In the genomic region with DNA sequence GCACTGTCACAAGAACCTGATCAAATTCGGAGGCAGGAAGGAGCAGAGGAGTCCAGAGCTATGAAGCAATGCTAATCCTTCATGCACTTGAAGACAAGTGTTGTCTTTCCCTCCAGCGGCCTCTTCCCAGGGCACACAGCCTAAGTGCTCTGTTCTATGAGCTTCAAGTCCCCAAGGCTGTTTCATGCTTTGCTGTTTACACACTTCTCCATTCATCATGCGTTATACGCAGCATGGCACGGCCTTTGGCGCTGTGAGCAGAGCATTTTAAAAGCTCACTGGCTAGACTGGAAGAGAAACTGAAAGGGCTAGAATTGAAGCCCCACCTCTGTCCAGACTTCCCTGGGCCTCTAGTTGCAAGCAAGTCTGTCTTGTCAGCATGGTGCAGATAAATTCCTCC, we compare ENCODE assay signal across 8 mouse cellular contexts. TPM values are rescaled to one million over a fixed set of nuclear protein-coding genes. Genes with fewer than 3 reads are reported as not detected.
A peak's percentile ranks its signal among the peaks of the same experiment; 100 is the strongest.
DNase-seq lines count a peak whose midpoint lies in the region; ATAC-seq lines count a peak whose summit lies in the region.

No protein-coding gene starts in this region.

- H3K4me1 ChIP-seq in liver, embryonic 12.5 days = peaks cover 28% of the 10 kb centered on the region
- peaks cover 73% of the 10 kb centered on the region for H3K4me1 ChIP-seq in hindbrain, embryonic 14.5 days (replicated peaks; ENCODE audit: control insufficient read depth, insufficient read depth, low read length)
- H3K4me1 ChIP-seq in megakaryocyte, embryonic 14.5 days = peaks cover 73% of the 10 kb centered on the region

- DNase-seq in liver = peak; percentile 20
- no peak for DNase-seq in hindbrain, embryonic 14.5 days (ENCODE audit: low spot score)
- DNase-seq in right cerebral cortex, postnatal 14 days = no peak
- no peak for DNase-seq in layer of hippocampus, adult 18-20 months (ENCODE audit: low spot score in 2 of 2)
- no peak for DNase-seq in thymus, postnatal 4 days

- WGBS in liver, embryonic 12.5 days (ENCODE audit: insufficient replicate concordance) = 73% methylated on average over 6 of the region's 6 CpGs
- 23% methylated on average over 6 of the region's 6 CpGs for WGBS in hindbrain, embryonic 14.5 days

- ATAC-seq in liver, embryonic 12.5 days = no peak
- ATAC-seq in common myeloid progenitor, adult 5-6 weeks (replicated peaks; ENCODE audit: low read depth, poor library complexity, severe bottlenecking) = peak; percentile 77
- 0 out of 2 replicates have a peak, but pooled peaks have one; percentile 39 for ATAC-seq in hindbrain, embryonic 14.5 days (ENCODE audit: low FRiP score)

- H3K36me3 ChIP-seq in liver, embryonic 12.5 days = no peaks in the 10 kb centered on the region
- H3K36me3 ChIP-seq in hindbrain, embryonic 14.5 days (replicated peaks; ENCODE audit: control insufficient read depth, insufficient read depth) = no peaks in the 10 kb centered on the region
- no peaks in the 10 kb centered on the region for H3K36me3 ChIP-seq in megakaryocyte, embryonic 14.5 days (replicated peaks; ENCODE audit: low read length)

- no peak overlapping the region for H3K4me2 ChIP-seq in liver, embryonic 12.5 days
- no peak overlapping the region for H3K4me2 ChIP-seq in hindbrain, embryonic 14.5 days (replicated peaks)

- no peaks in the 10 kb centered on the region for H3K9me3 ChIP-seq in liver, embryonic 12.5 days (replicated peaks)
- no peaks in the 10 kb centered on the region for H3K9me3 ChIP-seq in hindbrain, embryonic 14.5 days (ENCODE audit: control insufficient read depth, low read length)
- no peaks in the 10 kb centered on the region for H3K9me3 ChIP-seq in megakaryocyte, embryonic 14.5 days

- H3K27ac ChIP-seq in liver, embryonic 12.5 days = no peak overlapping the region
- 0 out of 2 replicates have a peak overlapping the region, but pooled peaks have one; percentile 10 for H3K27ac ChIP-seq in hindbrain, embryonic 14.5 days

- no peak overlapping the region for H3K9ac ChIP-seq in liver, embryonic 12.5 days
- H3K9ac ChIP-seq in hindbrain, embryonic 14.5 days = no peak overlapping the region

- H3K27me3 ChIP-seq in liver, embryonic 12.5 days (replicated peaks) = no peaks in the 10 kb centered on the region
- H3K27me3 ChIP-seq in hindbrain, embryonic 14.5 days (ENCODE audit: control insufficient read depth, insufficient read depth, low read length) = no peaks in the 10 kb centered on the region
- H3K27me3 ChIP-seq in megakaryocyte, embryonic 14.5 days (replicated peaks) = no peaks in the 10 kb centered on the region

- H3K4me3 ChIP-seq in liver, embryonic 12.5 days = no peak overlapping the region
- H3K4me3 ChIP-seq in hindbrain, embryonic 14.5 days (replicated peaks; ENCODE audit: low read length) = no peak overlapping the region
- peak overlapping the region; percentile 88 for H3K4me3 ChIP-seq in megakaryocyte, embryonic 14.5 days (replicated peaks)

RNA-seq across cellular contexts. Expression of a gene that starts 6.2 kb away (rescaled TPM):
- 1.6 and 1.7 TPM in 2 replicates for polyA plus RNA-seq in liver, embryonic 12.5 days (2016; fragmentation: Nextera tagmentation; extraction: Ambion mirVana)
- 2.0 and 3.0 TPM in 2 replicates for total RNA-seq in common myeloid progenitor, adult 5-6 weeks (2017)
- polyA plus RNA-seq in hindbrain, embryonic 14.5 days (2014; fragmentation: Nextera tagmentation; extraction: Ambion mirVana) = 10.8 and 11.6 TPM in 2 replicates
- polyA plus RNA-seq in megakaryocyte, embryonic 14.5 days (2012; ENCODE audit: insufficient read depth, low replicate concordance) = 0.09 TPM in 1 of 2 replicates, not detected in the other
- total RNA-seq in layer of hippocampus, adult 18-20 months (2021) = 10 to 100 TPM; 22.1 to 23.9 TPM

RNA-seq across cellular contexts. Expression of a gene that starts 57.2 kb away (rescaled TPM):
- 14.0 and 15.2 TPM in 2 replicates for polyA plus RNA-seq in liver, embryonic 12.5 days (2016; fragmentation: Nextera tagmentation; extraction: Ambion mirVana)
- total RNA-seq in common myeloid progenitor, adult 5-6 weeks (2017) = 39.3 and 49.8 TPM in 2 replicates
- 15.6 and 17.7 TPM in 2 replicates for polyA plus RNA-seq in hindbrain, embryonic 14.5 days (2014; fragmentation: Nextera tagmentation; extraction: Ambion mirVana)
- polyA plus RNA-seq in megakaryocyte, embryonic 14.5 days (2012; ENCODE audit: insufficient read depth, low replicate concordance) = 0.70 and 0.71 TPM in 2 replicates
- 10 to 100 TPM; 16.1 to 16.8 TPM for total RNA-seq in layer of hippocampus, adult 18-20 months (2021)

RNA-seq across cellular contexts. Expression of a gene that starts 58.3 kb away (rescaled TPM):
- polyA plus RNA-seq in liver, embryonic 12.5 days (2016; fragmentation: Nextera tagmentation; extraction: Ambion mirVana) = 3.4 and 3.7 TPM in 2 replicates
- total RNA-seq in common myeloid progenitor, adult 5-6 weeks (2017) = 13.2 and 14.7 TPM in 2 replicates
- polyA plus RNA-seq in hindbrain, embryonic 14.5 days (2014; fragmentation: Nextera tagmentation; extraction: Ambion mirVana) = 9.6 and 10.2 TPM in 2 replicates
- polyA plus RNA-seq in megakaryocyte, embryonic 14.5 days (2012; ENCODE audit: insufficient read depth, low replicate concordance) = not detected in 2 replicates
- total RNA-seq in layer of hippocampus, adult 18-20 months (2021) = 1 to 10 TPM; 8.7 to 8.9 TPM
